Mouse (Mus musculus): ENCODE measurements at regions not wholly inside any gene's neighbourhood (a gene's known extent, or its start where the extent isn't known, plus 50 kb on each side); places are given as distances from the start of the nearest gene placed in this dataset.

DNA sequence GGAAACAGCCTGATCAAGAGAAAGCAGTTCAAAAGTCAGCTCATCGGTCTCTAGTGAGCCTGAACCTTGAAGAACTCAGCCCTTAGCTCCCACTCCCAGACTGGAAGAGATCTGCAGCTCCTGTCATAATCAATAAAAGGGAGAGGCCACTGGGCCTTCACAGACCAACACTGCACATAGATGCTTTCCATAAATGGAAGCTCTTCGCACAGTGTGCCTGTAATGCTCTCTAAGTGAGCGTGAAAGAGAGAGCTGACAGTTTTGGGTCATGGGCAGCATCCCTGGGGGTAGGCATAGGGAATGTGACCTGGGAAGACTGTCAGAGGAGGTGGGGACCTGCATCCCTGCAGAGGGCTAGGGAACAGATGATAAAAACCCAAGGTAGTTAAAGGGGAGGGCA, 551.9 kb upstream of the Cdh11 start:
- H3K9me3 ChIP-seq (ENCODE audit: control insufficient read depth, low read depth, low read length): no peaks in the 10 kb centered on the region
- no peaks in the 10 kb centered on the region for H3K4me1 ChIP-seq (ENCODE audit: control insufficient read depth, insufficient read depth, low read length)
- H3K4me3 ChIP-seq (ENCODE audit: low read depth, low read length): no peak overlapping the region
- no peaks in the 10 kb centered on the region for H3K27me3 ChIP-seq (ENCODE audit: control insufficient read depth, insufficient read depth, low read length)
- 91% methylated on average over 3 of the region's 3 CpGs for WGBS
- H3K27ac ChIP-seq (ENCODE audit: low read length): no peak overlapping the region
- no peak for ATAC-seq (ENCODE audit: insufficient number of reproducible peaks, insufficient read depth, low FRiP score, low read depth)
- H3K36me3 ChIP-seq (ENCODE audit: control insufficient read depth, insufficient read depth, low read length): no peaks in the 10 kb centered on the region
- H3K4me2 ChIP-seq (replicated peaks; ENCODE audit: low read depth, low read length): no peak overlapping the region
- no peak overlapping the region for H3K9ac ChIP-seq (replicated peaks; ENCODE audit: low read depth, low read length)

DNA sequence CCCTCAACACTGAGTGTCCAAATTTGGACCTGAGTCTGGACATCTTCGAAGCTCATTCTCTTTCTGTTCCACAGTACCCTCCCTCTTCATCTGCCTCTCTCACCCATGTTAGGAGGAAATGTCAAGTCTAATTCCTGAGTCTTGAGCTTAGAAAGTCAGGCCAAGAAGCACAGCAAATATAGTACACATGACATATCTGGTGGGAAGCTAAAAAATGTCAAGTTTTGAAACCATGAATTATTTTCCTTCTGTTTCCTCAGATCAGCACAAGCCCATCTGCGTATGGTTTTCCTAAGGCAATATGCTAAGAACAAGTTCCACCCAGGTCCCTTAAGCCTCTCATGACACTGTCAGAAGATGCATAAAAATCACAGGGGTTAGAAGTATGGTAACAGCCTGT, 553.6 kb upstream of the Cdh11 start:
- Histone ChIP-seq H3K4me2 (replicated peaks; ENCODE audit: low read depth, low read length) (no peak overlapping the region), H3K9ac (replicated peaks; ENCODE audit: low read depth, low read length) (no peak overlapping the region), H3K4me3 (ENCODE audit: low read depth, low read length) (no peak overlapping the region), H3K27me3 (ENCODE audit: control insufficient read depth, insufficient read depth, low read length) (no peaks in the 10 kb centered on the region), H3K36me3 (ENCODE audit: control insufficient read depth, insufficient read depth, low read length) (no peaks in the 10 kb centered on the region), H3K9me3 (ENCODE audit: control insufficient read depth, low read depth, low read length) (no peaks in the 10 kb centered on the region), H3K4me1 (ENCODE audit: control insufficient read depth, insufficient read depth, low read length) (no peaks in the 10 kb centered on the region), H3K27ac (ENCODE audit: low read length) (no peak overlapping the region)
- WGBS: 91% methylated on average over 2 of the region's 2 CpGs
- ATAC-seq (ENCODE audit: insufficient number of reproducible peaks, insufficient read depth, low FRiP score, low read depth): no peak

DNA sequence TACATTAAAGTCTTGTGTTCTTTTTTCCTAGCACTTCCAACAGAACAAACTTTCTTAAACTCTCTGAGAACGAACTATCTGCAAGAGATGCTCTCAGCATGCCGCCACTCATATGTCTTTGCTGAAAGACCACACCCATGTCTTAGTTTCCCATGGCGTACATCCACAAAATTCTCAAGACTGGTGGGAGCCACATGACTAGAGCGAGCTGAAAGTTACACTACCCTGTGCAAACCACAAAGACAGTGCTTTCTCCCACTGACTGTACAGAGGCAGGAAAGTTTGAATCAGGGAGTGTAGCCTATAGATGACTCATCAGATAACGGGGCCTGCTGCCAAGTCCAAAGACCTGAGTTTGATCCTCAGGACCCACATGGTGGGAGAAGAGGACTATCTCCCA, 554.5 kb upstream of the Cdh11 start:
- Histone ChIP-seq H3K4me2 (replicated peaks; ENCODE audit: low read depth, low read length) (no peak overlapping the region), H3K4me1 (ENCODE audit: control insufficient read depth, insufficient read depth, low read length) (no peaks in the 10 kb centered on the region), H3K27me3 (ENCODE audit: control insufficient read depth, insufficient read depth, low read length) (no peaks in the 10 kb centered on the region), H3K4me3 (ENCODE audit: low read depth, low read length) (no peak overlapping the region), H3K9me3 (ENCODE audit: control insufficient read depth, low read depth, low read length) (no peaks in the 10 kb centered on the region), H3K9ac (replicated peaks; ENCODE audit: low read depth, low read length) (no peak overlapping the region), H3K27ac (ENCODE audit: low read length) (no peak overlapping the region), H3K36me3 (ENCODE audit: control insufficient read depth, insufficient read depth, low read length) (no peaks in the 10 kb centered on the region)
- 90% methylated on average over 5 of the region's 5 CpGs for WGBS
- no peak for ATAC-seq (ENCODE audit: insufficient number of reproducible peaks, insufficient read depth, low FRiP score, low read depth)

DNA sequence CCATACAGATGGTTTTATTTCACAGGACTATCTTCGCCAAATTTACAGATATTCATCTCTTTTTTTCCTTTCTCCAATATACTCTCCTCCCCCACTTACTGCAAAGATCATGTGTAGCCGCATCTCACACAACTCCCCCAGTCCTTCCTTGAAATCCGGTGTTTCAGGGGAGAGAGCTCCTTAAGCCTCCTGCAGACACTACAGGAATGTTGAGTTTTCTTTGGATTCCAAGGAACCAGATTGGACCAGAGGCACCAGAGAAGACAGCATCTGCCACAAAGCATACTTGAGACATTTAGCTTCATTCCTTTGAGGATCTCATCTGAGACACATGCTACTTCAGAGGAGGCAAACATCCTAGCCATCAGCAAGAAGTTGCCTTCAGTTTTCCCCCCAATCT, 558.4 kb upstream of the Cdh11 start:
- Histone ChIP-seq H3K4me3 (ENCODE audit: low read depth, low read length) (no peak overlapping the region), H3K4me1 (ENCODE audit: control insufficient read depth, insufficient read depth, low read length) (no peaks in the 10 kb centered on the region), H3K36me3 (ENCODE audit: control insufficient read depth, insufficient read depth, low read length) (no peaks in the 10 kb centered on the region), H3K9me3 (ENCODE audit: control insufficient read depth, low read depth, low read length) (no peaks in the 10 kb centered on the region), H3K27ac (ENCODE audit: low read length) (no peak overlapping the region), H3K27me3 (ENCODE audit: control insufficient read depth, insufficient read depth, low read length) (no peaks in the 10 kb centered on the region), H3K9ac (replicated peaks; ENCODE audit: low read depth, low read length) (no peak overlapping the region), H3K4me2 (replicated peaks; ENCODE audit: low read depth, low read length) (no peak overlapping the region)
- WGBS: 83% methylated on average over 3 of the region's 3 CpGs
- ATAC-seq (ENCODE audit: insufficient number of reproducible peaks, insufficient read depth, low FRiP score, low read depth): no peak

DNA sequence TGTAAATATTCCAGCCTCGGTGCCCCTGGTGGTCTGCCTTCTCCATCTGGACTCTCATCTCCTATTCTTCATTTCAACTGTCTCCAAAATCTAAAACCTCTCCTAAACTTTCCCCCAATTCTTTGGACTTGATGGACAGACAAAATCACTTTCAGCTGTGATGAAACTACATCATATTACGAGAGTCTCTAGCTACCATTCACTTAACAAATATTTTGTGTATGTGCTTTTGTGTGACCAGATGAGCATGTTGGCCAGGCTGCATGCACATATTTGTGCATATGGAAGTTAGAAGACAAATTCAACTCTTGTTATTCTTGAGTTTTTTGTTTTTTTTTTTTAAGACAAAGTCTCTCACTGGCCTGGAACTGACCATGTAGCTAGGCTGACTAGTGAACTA, 559.4 kb upstream of the Cdh11 start:
- Histone ChIP-seq H3K9me3 (ENCODE audit: control insufficient read depth, low read depth, low read length) (no peaks in the 10 kb centered on the region), H3K4me2 (replicated peaks; ENCODE audit: low read depth, low read length) (no peak overlapping the region), H3K27ac (ENCODE audit: low read length) (no peak overlapping the region), H3K4me3 (ENCODE audit: low read depth, low read length) (no peak overlapping the region), H3K4me1 (ENCODE audit: control insufficient read depth, insufficient read depth, low read length) (no peaks in the 10 kb centered on the region), H3K27me3 (ENCODE audit: control insufficient read depth, insufficient read depth, low read length) (no peaks in the 10 kb centered on the region), H3K36me3 (ENCODE audit: control insufficient read depth, insufficient read depth, low read length) (no peaks in the 10 kb centered on the region), H3K9ac (replicated peaks; ENCODE audit: low read depth, low read length) (no peak overlapping the region)
- WGBS: 82% methylated on average over 2 of the region's 2 CpGs
- ATAC-seq (ENCODE audit: insufficient number of reproducible peaks, insufficient read depth, low FRiP score, low read depth): no peak

DNA sequence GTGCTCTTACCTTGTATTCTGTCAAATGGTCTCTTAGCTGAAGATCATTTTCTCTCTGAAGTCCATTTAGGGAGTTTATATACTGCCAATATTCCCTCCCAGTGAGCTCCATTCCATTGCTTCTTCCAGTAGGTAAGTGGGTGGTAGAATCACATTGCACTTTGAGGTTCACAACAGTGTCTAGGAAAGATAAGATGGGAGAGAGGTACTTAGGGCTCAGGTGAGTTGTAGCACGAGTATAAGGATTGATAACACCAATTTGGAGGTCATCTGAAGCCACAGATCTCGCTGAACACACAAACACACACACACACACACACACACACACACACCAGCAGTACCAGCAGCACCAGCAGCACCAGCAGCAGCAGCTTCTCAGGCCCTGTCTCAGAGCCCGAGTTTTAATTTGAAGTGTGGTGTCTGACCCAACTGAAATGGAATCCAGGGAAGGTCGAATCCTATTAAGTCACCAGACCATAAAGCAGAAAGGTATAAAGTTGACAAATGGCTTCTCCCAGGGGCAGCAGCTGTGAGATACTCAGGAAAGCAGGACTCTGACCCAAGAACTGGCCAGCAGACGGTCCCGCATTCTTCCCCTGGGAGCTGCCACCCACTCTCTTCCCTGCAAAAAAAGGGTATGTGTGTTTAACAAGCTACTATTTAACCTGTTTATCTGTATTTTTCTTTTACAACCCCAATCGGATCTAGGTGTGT, 561.9 kb upstream of the Cdh11 start:
- WGBS: 50% methylated on average over 7 of the region's 7 CpGs
- Histone ChIP-seq H3K4me1 (ENCODE audit: control insufficient read depth, insufficient read depth, low read length) (no peaks in the 10 kb centered on the region), H3K9me3 (ENCODE audit: control insufficient read depth, low read depth, low read length) (no peaks in the 10 kb centered on the region), H3K36me3 (ENCODE audit: control insufficient read depth, insufficient read depth, low read length) (no peaks in the 10 kb centered on the region), H3K4me3 (ENCODE audit: low read depth, low read length) (no peak overlapping the region), H3K4me2 (replicated peaks; ENCODE audit: low read depth, low read length) (no peak overlapping the region), H3K27ac (ENCODE audit: low read length) (no peak overlapping the region), H3K27me3 (ENCODE audit: control insufficient read depth, insufficient read depth, low read length) (no peaks in the 10 kb centered on the region), H3K9ac (replicated peaks; ENCODE audit: low read depth, low read length) (no peak overlapping the region)
- 0 out of 2 replicates have a peak, but pooled peaks have one; percentile 42 for ATAC-seq (ENCODE audit: insufficient number of reproducible peaks, insufficient read depth, low FRiP score, low read depth)

DNA sequence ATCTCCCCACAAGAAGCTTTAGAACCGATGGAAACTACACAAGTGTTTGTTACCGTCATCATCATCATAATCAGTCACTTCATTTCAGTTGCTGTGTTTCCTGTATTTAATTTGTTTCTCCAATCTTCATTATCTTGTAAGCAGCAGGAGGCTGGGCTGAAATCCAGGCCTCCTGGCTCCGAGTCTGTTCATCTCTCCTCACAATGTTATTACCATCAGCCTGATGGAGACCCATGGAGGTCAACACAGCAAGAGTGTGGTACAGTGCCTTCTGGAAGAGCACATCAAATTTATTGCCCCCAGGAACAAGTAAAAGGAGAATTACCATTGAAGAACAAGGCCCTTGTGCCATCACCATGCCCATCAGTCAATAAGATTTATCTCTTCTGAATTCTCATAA, 576.3 kb upstream of the Cdh11 start:
- ATAC-seq (ENCODE audit: insufficient number of reproducible peaks, insufficient read depth, low FRiP score, low read depth): no peak
- no peaks in the 10 kb centered on the region for H3K27me3 ChIP-seq (ENCODE audit: control insufficient read depth, insufficient read depth, low read length)
- no peak overlapping the region for H3K27ac ChIP-seq (ENCODE audit: low read length)
- no peak overlapping the region for H3K9ac ChIP-seq (replicated peaks; ENCODE audit: low read depth, low read length)
- no peak overlapping the region for H3K4me2 ChIP-seq (replicated peaks; ENCODE audit: low read depth, low read length)
- H3K4me1 ChIP-seq (ENCODE audit: control insufficient read depth, insufficient read depth, low read length): no peaks in the 10 kb centered on the region; the same call in 1 of the 2 replicates
- H3K4me3 ChIP-seq (ENCODE audit: low read depth, low read length): no peak overlapping the region
- H3K36me3 ChIP-seq (ENCODE audit: control insufficient read depth, insufficient read depth, low read length): no peaks in the 10 kb centered on the region
- 82% methylated on average over 3 of the region's 3 CpGs for WGBS
- H3K9me3 ChIP-seq (ENCODE audit: control insufficient read depth, low read depth, low read length): no peaks in the 10 kb centered on the region

DNA sequence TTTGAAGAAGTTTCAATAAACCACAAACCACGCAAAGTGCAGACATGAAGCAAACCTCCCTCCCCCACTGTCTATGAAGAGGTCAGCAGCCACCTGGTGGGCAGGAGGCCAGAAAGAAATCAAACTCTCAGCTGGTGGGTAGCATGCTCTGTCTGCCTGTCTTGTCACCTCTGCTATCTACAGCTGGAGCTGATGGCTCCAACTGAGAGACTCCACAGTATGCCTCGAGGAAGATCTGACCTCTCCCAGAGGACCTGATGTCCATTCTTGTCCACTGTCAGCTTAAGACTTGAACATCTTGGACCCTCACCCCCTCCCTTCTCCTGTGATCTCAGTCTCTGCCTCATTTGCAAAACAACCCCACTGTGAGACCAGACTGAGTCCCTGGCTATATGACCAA, 585.0 kb upstream of the Cdh11 start:
- H3K4me1 ChIP-seq (ENCODE audit: control insufficient read depth, insufficient read depth, low read length): no peaks in the 10 kb centered on the region; the same call in 1 of the 2 replicates
- 48% methylated on average over 2 of the region's 2 CpGs for WGBS
- H3K9ac ChIP-seq (replicated peaks; ENCODE audit: low read depth, low read length): no peak overlapping the region
- no peaks in the 10 kb centered on the region for H3K9me3 ChIP-seq (ENCODE audit: control insufficient read depth, low read depth, low read length)
- no peak overlapping the region for H3K4me3 ChIP-seq (ENCODE audit: low read depth, low read length)
- H3K4me2 ChIP-seq (replicated peaks; ENCODE audit: low read depth, low read length): no peak overlapping the region
- no peak for ATAC-seq (ENCODE audit: insufficient number of reproducible peaks, insufficient read depth, low FRiP score, low read depth)
- no peaks in the 10 kb centered on the region for H3K27me3 ChIP-seq (ENCODE audit: control insufficient read depth, insufficient read depth, low read length)
- H3K27ac ChIP-seq (ENCODE audit: low read length): no peak overlapping the region
- no peaks in the 10 kb centered on the region for H3K36me3 ChIP-seq (ENCODE audit: control insufficient read depth, insufficient read depth, low read length)

DNA sequence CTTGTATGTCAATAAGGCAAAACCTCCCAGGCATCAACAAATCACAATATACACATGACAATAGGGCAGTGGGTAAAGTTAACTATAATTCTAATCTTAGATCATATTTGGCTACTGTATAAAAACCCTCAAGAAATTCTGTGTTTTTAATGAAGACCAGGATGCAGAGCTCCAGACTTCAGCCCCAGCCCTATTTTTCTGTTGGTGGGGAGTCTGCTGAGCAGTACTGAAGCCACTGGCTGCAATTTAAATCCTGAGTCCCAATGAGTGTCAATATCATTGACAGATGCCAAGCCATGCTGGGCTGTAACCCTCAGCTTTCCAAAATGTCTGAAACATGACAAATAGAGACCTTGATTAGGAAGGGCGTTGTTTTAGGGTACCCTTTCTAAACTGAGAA, 587.6 kb upstream of the Cdh11 start:
- H3K4me1 ChIP-seq (ENCODE audit: control insufficient read depth, insufficient read depth, low read length): no peaks in the 10 kb centered on the region
- ATAC-seq (ENCODE audit: insufficient number of reproducible peaks, insufficient read depth, low FRiP score, low read depth): no peak
- H3K9ac ChIP-seq (replicated peaks; ENCODE audit: low read depth, low read length): no peak overlapping the region
- H3K4me2 ChIP-seq (replicated peaks; ENCODE audit: low read depth, low read length): no peak overlapping the region
- H3K9me3 ChIP-seq (ENCODE audit: control insufficient read depth, low read depth, low read length): no peaks in the 10 kb centered on the region
- H3K36me3 ChIP-seq (ENCODE audit: control insufficient read depth, insufficient read depth, low read length): no peaks in the 10 kb centered on the region
- no peaks in the 10 kb centered on the region for H3K27me3 ChIP-seq (ENCODE audit: control insufficient read depth, insufficient read depth, low read length)
- H3K4me3 ChIP-seq (ENCODE audit: low read depth, low read length): no peak overlapping the region
- no peak overlapping the region for H3K27ac ChIP-seq (ENCODE audit: low read length)
- WGBS: 56% methylated on average over 1 of the region's 1 CpGs
